Mouse (Mus musculus) lung, postnatal 36 days (tissue): Measurements from ENCODE around the gene Xlr4b.
"Not testable (repeated sequence)": the region's sequence is repeated elsewhere in the genome, so short reads cannot be mapped to it uniquely, and the experiment has no call there.

ENCODE experiments used
- DNase-seq: peaks from one replicate; pipeline ENCODE4 v3.0.0; 2022; ENCODE audit warnings: mixed read lengths

Xlr4b gene

GRCm38 (mm10) chrX:73213819-73214564, at the start of gene Xlr4b:
Xlr4b (plus strand) TSS chrX:73214333.
- DNase-seq, result not testable (repeated sequence)

- not testable (repeated sequence) for DNase-seq
Observed at GRCm38 (mm10) chrX:73176889-73177288, 37.2 kb upstream of the Xlr4b start, which contains the start of gene Spin2d. Spin2d (minus strand) TSS chrX:73176989.

- DNase-seq, result peak; percentile 4
Observed at GRCm38 (mm10) chrX:73191934-73192333, 22.2 kb upstream of the Xlr4b start, which contains the start of gene Xlr3b. Xlr3b (plus strand) TSS chrX:73192207.

- DNase-seq, result no peak
Observed at GRCm38 (mm10) chrX:73225365-73225764, 11.2 kb downstream of the Xlr4b start.

- DNase-seq, result peak; percentile 87
Observed at GRCm38 (mm10) chrX:73227914-73228605, 13.9 kb downstream of the Xlr4b start, which contains the start of gene F8a. F8a (plus strand) TSS chrX:73228291.

- DNase-seq, result peak; percentile 58
Observed at GRCm38 (mm10) chrX:73228606-73229214, 14.6 kb downstream of the Xlr4b start.

GRCm38 (mm10) chrX:73229288-73229687, 15.2 kb downstream of the Xlr4b start:
- DNase-seq, result no peak

GRCm38 (mm10) chrX:73242821-73243325, 28.7 kb downstream of the Xlr4b start, which contains the start of gene Xlr4c:
Xlr4c (minus strand) TSS chrX:73243130.
- DNase-seq, result not testable (repeated sequence)

GRCm38 (mm10) chrX:73262428-73262827, 48.3 kb downstream of the Xlr4b start:
- DNase-seq, result not testable (repeated sequence)

GRCm38 (mm10) chrX:73265270-73265669, 51.1 kb downstream of the Xlr4b start, which contains the start of gene Xlr3c:
Xlr3c (minus strand) TSS chrX:73265390.
- not testable (repeated sequence) for DNase-seq
